Mouse (Mus musculus): ENCODE results near the gene Olfr1350. TPM values are rescaled to one million over a fixed set of nuclear protein-coding genes. Genes with fewer than 3 reads are reported as not detected.
"Not testable (repeated sequence)": the region's sequence is repeated elsewhere in the genome, so short reads cannot be mapped to it uniquely, and the experiment has no call there.

The Olfr1350 gene
- not detected for total RNA-seq (2022)

DNA sequence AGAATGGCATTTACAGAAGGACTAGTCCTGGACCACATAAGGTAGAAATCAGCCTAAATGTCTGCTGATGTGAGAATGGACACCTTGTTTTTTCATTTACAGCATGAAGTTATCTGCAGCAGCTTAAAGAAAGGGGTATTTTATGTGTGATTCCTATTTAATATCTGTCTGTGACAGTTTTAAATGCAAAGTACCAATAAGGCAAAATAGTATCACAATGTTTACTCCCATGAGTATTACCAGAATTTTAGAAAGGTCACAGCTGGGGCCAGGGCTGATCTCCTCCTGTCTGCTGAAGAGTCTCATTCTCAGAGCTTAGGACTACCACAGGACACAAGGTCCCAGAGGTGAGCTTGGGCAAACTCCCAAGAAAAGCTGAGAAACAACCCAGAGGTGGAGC is at the start of gene Olfr1350:
Gene Olfr1350, plus strand, starts transcription at position 301 of the 400 bp plus-strand sequence.
- no peak for DNase-seq (ENCODE audit: low spot score in 2 of 2)

- no peak for DNase-seq (ENCODE audit: low spot score in 2 of 2)
Measured at GRCm38 (mm10) chr7:6521666-6522065, 43.0 kb upstream of the Olfr1350 start.

- DNase-seq (ENCODE audit: low spot score in 2 of 2) = no peak
Measured at GRCm38 (mm10) chr7:6522850-6523249, 41.8 kb upstream of the Olfr1350 start, which contains the start of gene Olfr1349. Olfr1349 (minus strand) TSS chr7:6522950.

DNA sequence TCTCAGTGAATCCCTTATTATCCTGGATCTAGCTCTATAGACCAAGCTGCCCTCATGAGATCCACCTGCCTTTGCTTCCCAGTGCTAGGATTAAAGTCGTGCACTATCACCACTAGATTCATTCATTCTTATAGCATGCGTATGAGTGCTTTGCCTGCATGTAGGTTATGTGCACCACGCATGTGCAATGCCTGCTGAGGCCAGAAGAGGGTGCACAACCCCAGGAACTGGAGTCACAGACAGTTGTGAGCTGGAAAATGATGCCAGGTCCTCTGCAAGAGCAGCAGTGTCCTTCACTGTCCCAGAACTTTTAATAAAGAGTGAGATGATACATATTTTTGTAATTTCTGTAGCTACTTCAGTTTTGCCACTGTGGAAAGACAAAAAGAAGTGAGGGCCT is 39.6 kb upstream of the Olfr1350 start:
- DNase-seq (ENCODE audit: low spot score in 2 of 2) = no peak

- DNase-seq (ENCODE audit: low spot score in 2 of 2) = no peak
Measured at GRCm38 (mm10) chr7:6526141-6526540, 38.5 kb upstream of the Olfr1350 start.

DNA sequence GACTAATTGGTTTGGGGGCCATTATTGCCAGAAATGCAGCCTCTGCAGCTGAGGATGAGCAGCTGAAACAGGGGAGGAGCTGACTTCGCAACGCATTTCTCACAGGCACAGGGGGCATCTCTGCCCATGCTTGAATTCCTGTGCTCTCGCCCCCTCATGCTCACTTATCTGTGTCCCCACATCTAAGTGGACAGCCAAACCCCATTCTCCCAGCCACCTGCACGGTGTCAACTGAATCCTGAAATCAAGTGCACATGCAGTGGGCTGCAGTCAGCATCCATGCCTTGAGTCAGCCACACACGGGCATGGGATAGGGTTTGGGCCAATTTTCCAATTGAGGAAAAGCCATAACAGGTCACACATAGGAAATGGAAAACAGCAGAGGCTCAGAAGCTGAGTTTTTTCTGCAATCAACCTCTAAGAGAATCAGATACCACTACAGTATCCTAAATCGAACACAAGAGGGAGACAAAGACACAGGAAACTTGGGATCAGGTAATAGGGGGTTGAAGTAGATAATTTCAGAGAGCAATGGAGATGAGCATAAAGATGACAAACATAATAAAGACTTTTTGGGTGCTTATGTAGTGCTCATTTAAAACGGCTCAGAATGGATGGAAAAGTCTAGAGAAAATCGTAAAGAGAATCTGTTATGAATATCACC is 21.6 kb downstream of the Olfr1350 start:
- DNase-seq (ENCODE audit: low spot score in 2 of 2) = no peak

DNA sequence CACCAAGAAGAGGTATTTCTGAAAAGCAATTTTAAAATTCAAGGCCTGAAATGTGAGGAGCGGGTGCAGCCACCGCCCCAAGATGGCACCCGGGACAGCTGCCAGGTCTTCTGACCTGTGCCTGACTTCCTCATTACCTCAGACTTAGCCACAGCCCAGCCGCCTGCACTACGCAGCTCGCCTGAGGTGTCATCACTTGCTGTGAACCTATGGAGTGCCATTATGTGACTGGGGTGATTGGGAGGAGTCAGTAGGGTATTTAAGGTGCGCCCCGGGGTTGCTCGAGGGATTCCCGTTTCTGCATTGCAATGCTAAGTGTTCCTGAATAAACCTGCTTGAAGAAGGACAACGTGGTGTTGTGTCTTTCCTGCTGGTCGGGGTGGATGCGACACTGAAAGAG is 24.1 kb downstream of the Olfr1350 start:
- DNase-seq (ENCODE audit: low spot score in 2 of 2) = not testable (repeated sequence)

DNA sequence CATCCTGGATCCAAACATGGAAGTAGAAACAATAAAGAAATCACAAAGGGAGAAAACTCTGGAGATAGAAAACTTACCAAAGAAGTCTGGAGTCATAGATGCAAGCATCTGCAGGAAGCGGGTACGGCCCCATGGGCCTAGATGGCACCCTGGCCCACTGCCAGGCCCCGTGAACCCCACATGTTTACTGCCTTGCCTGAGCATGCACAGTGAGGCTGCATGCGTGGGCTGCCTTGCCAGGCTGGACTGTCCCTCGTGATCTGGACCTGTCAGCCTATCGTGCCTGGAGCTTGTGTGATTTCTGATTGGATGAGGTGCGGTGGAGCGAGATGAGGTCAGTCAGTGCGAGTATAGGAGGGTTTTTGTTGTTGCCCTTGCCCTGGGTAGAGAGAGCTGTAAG is 38.7 kb downstream of the Olfr1350 start:
- DNase-seq (ENCODE audit: low spot score in 2 of 2) = no peak

Other genes starting within 250 kb of the Olfr1350 start
- 10 to 100 TPM; 10.1 to 14.2 (median 11.1) TPM for gene Zfp583, start 233.6 kb upstream of the Olfr1350 start, total RNA-seq (2022)
- gene Gm3854, start 221.1 kb upstream of the Olfr1350 start, total RNA-seq (2022) = 1 to 10 TPM; 5.8 to 6.8 (median 6.0) TPM
- 1 to 10 TPM; 4.0 to 7.5 (median 6.5) TPM for gene Zfp78, start 201.6 kb upstream of the Olfr1350 start, total RNA-seq (2022)
- gene Zfp28, start 181.5 kb upstream of the Olfr1350 start, total RNA-seq (2022) = 1 to 10 TPM; 8.0 to 9.9 (median 8.4) TPM
- 10 to 100 TPM; 20.0 to 22.2 (median 21.4) TPM for gene Smim17, start 166.1 kb upstream of the Olfr1350 start, total RNA-seq (2022)
- gene Gm20715, start 154.6 kb upstream of the Olfr1350 start, total RNA-seq (2022) = under 1 TPM; 0.18 to 0.53 (median 0.38) TPM
- gene Olfr1344, start 126.2 kb upstream of the Olfr1350 start, total RNA-seq (2022) = 1 to 10 TPM; 1.3 to 2.1 (median 1.5) TPM
- gene Olfr1336, start 108.7 kb upstream of the Olfr1350 start, total RNA-seq (2022) = under 1 TPM in 2 of 4 experiments, not detected in 2; 0.07 to 0.12 TPM
- under 1 TPM in 1 of 4 experiments, not detected in 3; 0.07 TPM for gene Olfr1346, start 97.7 kb upstream of the Olfr1350 start, total RNA-seq (2022)
- not detected for gene Olfr5, start 77.9 kb upstream of the Olfr1350 start, total RNA-seq (2022)
- gene Olfr1347, start 65.1 kb upstream of the Olfr1350 start, total RNA-seq (2022) = not detected
- gene Olfr1348, start 56.1 kb upstream of the Olfr1350 start, total RNA-seq (2022) = not detected
- under 1 TPM in 1 of 4 experiments, not detected in 3; 0.11 TPM for gene Olfr1349, start 41.9 kb upstream of the Olfr1350 start, total RNA-seq (2022)
- 1 to 10 TPM; 4.4 to 8.8 (median 6.5) TPM for gene Zim1, start 131.6 kb downstream of the Olfr1350 start, total RNA-seq (2022)
- gene Peg3, start 165.6 kb downstream of the Olfr1350 start, total RNA-seq (2022) = 100 to 1,000 TPM; 161 to 238 (median 189) TPM
- 10 to 100 TPM; 27.6 to 36.3 (median 30.6) TPM for gene Usp29, start 165.7 kb downstream of the Olfr1350 start, total RNA-seq (2022)

All from layer of hippocampus, adult 8-10 months (tissue).